Mouse (Mus musculus): ENCODE measurements around the gene Oas3. TPM values are rescaled to one million over a fixed set of nuclear protein-coding genes. Genes with fewer than 3 reads are reported as not detected.
A peak's percentile ranks its signal among the peaks of the same experiment; 100 is the strongest.

The Oas3 gene
- polyA plus RNA-seq, 1 experiment = 2.3 TPM

GRCm38 (mm10) chr5:120779922-120780321 is 2.5 kb upstream of the Oas3 start:
- peak; percentile 3 for DNase-seq
- TF ChIP-seq POLR2A (IDR thresholded peaks at IDR 0.05; ENCODE audit: low read depth, low read length) (no peak), CTCF (conservative IDR thresholded peaks at IDR 0.05; ENCODE audit: insufficient read depth, insufficient read length, low read depth, low read length) (no peak)

GRCm38 (mm10) chr5:120778941-120779340 is 1.5 kb upstream of the Oas3 start:
- no peaks in the 10 kb centered on the region for H3K27me3 ChIP-seq (replicated peaks; ENCODE audit: control insufficient read depth, insufficient read depth, low read length)
- no peak for DNase-seq
- H3K36me3 ChIP-seq (ENCODE audit: control insufficient read depth, insufficient read depth, low read length) = no peaks in the 10 kb centered on the region
- no peak for TF ChIP-seq CTCF (conservative IDR thresholded peaks at IDR 0.05; ENCODE audit: insufficient read depth, insufficient read length, low read depth, low read length)
- no peak for TF ChIP-seq POLR2A (IDR thresholded peaks at IDR 0.05; ENCODE audit: low read depth, low read length)
- 74% methylated on average over 2 of the region's 2 CpGs for WGBS
- H3K4me1 ChIP-seq (ENCODE audit: control insufficient read depth, insufficient read depth, low read length) = no peaks in the 10 kb centered on the region
- no peak overlapping the region for H3K27ac ChIP-seq (ENCODE audit: insufficient read depth, low read depth, low read length)
- H3K4me3 ChIP-seq (ENCODE audit: insufficient read depth, low read depth, low read length) = no peak overlapping the region

More at GRCm38 (mm10) chr5:120779922-120780321, 2.5 kb upstream of the Oas3 start:
- no peaks in the 10 kb centered on the region for H3K4me1 ChIP-seq (ENCODE audit: control insufficient read depth, insufficient read depth, low read length)
- H3K27me3 ChIP-seq (replicated peaks; ENCODE audit: control insufficient read depth, insufficient read depth, low read length) = no peaks in the 10 kb centered on the region
- H3K27ac ChIP-seq (ENCODE audit: insufficient read depth, low read depth, low read length) = no peak overlapping the region
- H3K36me3 ChIP-seq (ENCODE audit: control insufficient read depth, insufficient read depth, low read length) = no peaks in the 10 kb centered on the region
- no peak overlapping the region for H3K4me3 ChIP-seq (ENCODE audit: insufficient read depth, low read depth, low read length)
- WGBS = 46% methylated on average over 3 of the region's 3 CpGs

GRCm38 (mm10) chr5:120776801-120777200 is 660 bp downstream of the Oas3 start:
- H3K36me3 ChIP-seq (ENCODE audit: control insufficient read depth, insufficient read depth, low read length) = no peaks in the 10 kb centered on the region
- no peak for DNase-seq
- H3K27ac ChIP-seq (ENCODE audit: insufficient read depth, low read depth, low read length) = no peak overlapping the region
- no peaks in the 10 kb centered on the region for H3K4me1 ChIP-seq (ENCODE audit: control insufficient read depth, insufficient read depth, low read length)
- H3K27me3 ChIP-seq (replicated peaks; ENCODE audit: control insufficient read depth, insufficient read depth, low read length) = no peaks in the 10 kb centered on the region
- H3K4me3 ChIP-seq (ENCODE audit: insufficient read depth, low read depth, low read length) = no peak overlapping the region
- 79% methylated on average over 5 of the region's 5 CpGs for WGBS
- no peak for TF ChIP-seq POLR2A (IDR thresholded peaks at IDR 0.05; ENCODE audit: low read depth, low read length)

- H3K4me3 ChIP-seq (ENCODE audit: insufficient read depth, low read depth, low read length) = no peak overlapping the region
- DNase-seq = no peak
- H3K27ac ChIP-seq (ENCODE audit: insufficient read depth, low read depth, low read length) = no peak overlapping the region
- H3K4me1 ChIP-seq (ENCODE audit: control insufficient read depth, insufficient read depth, low read length) = no peaks in the 10 kb centered on the region
- WGBS = 78% methylated on average over 14 of the region's 14 CpGs
- no peaks in the 10 kb centered on the region for H3K27me3 ChIP-seq (replicated peaks; ENCODE audit: control insufficient read depth, insufficient read depth, low read length)
- H3K36me3 ChIP-seq (ENCODE audit: control insufficient read depth, insufficient read depth, low read length) = no peaks in the 10 kb centered on the region
- no peak for TF ChIP-seq POLR2A (IDR thresholded peaks at IDR 0.05; ENCODE audit: low read depth, low read length)
- TF ChIP-seq CTCF (conservative IDR thresholded peaks at IDR 0.05; ENCODE audit: insufficient read depth, insufficient read length, low read depth, low read length) = no peak
Observed at GRCm38 (mm10) chr5:120775287-120775985, 2.0 kb downstream of the Oas3 start.

GRCm38 (mm10) chr5:120769396-120769795 is 8.1 kb downstream of the Oas3 start:
- Histone ChIP-seq H3K4me3 (ENCODE audit: insufficient read depth, low read depth, low read length) (no peak overlapping the region), H3K27ac (ENCODE audit: insufficient read depth, low read depth, low read length) (no peak overlapping the region), H3K36me3 (ENCODE audit: control insufficient read depth, insufficient read depth, low read length) (no peaks in the 10 kb centered on the region), H3K27me3 (replicated peaks; ENCODE audit: control insufficient read depth, insufficient read depth, low read length) (no peaks in the 10 kb centered on the region), H3K4me1 (ENCODE audit: control insufficient read depth, insufficient read depth, low read length) (no peaks in the 10 kb centered on the region)
- 75% methylated on average over 3 of the region's 3 CpGs for WGBS
- TF ChIP-seq POLR2A (IDR thresholded peaks at IDR 0.05; ENCODE audit: low read depth, low read length) = no peak
- no peak for TF ChIP-seq CTCF (conservative IDR thresholded peaks at IDR 0.05; ENCODE audit: insufficient read depth, insufficient read length, low read depth, low read length)
- DNase-seq = no peak

- 70% methylated on average over 8 of the region's 8 CpGs for WGBS
- TF ChIP-seq POLR2A (IDR thresholded peaks at IDR 0.05; ENCODE audit: low read depth, low read length) = no peak
- TF ChIP-seq CTCF (conservative IDR thresholded peaks at IDR 0.05; ENCODE audit: insufficient read depth, insufficient read length, low read depth, low read length) = no peak
- no peaks in the 10 kb centered on the region for H3K36me3 ChIP-seq (ENCODE audit: control insufficient read depth, insufficient read depth, low read length)
- H3K27ac ChIP-seq (ENCODE audit: insufficient read depth, low read depth, low read length) = no peak overlapping the region
- H3K4me1 ChIP-seq (ENCODE audit: control insufficient read depth, insufficient read depth, low read length) = no peaks in the 10 kb centered on the region
- no peak overlapping the region for H3K4me3 ChIP-seq (ENCODE audit: insufficient read depth, low read depth, low read length)
- DNase-seq = no peak
- H3K27me3 ChIP-seq (replicated peaks; ENCODE audit: control insufficient read depth, insufficient read depth, low read length) = no peaks in the 10 kb centered on the region
Observed at GRCm38 (mm10) chr5:120765010-120765409, 12.5 kb downstream of the Oas3 start.

- no peak overlapping the region for H3K27ac ChIP-seq (ENCODE audit: insufficient read depth, low read depth, low read length)
- no peak for TF ChIP-seq CTCF (conservative IDR thresholded peaks at IDR 0.05; ENCODE audit: insufficient read depth, insufficient read length, low read depth, low read length)
- TF ChIP-seq POLR2A (IDR thresholded peaks at IDR 0.05; ENCODE audit: low read depth, low read length) = no peak
- no peaks in the 10 kb centered on the region for H3K4me1 ChIP-seq (ENCODE audit: control insufficient read depth, insufficient read depth, low read length)
- no peaks in the 10 kb centered on the region for H3K36me3 ChIP-seq (ENCODE audit: control insufficient read depth, insufficient read depth, low read length)
- 40% methylated on average over 6 of the region's 6 CpGs for WGBS
- no peak overlapping the region for H3K4me3 ChIP-seq (ENCODE audit: insufficient read depth, low read depth, low read length)
- no peak for DNase-seq
- H3K27me3 ChIP-seq (replicated peaks; ENCODE audit: control insufficient read depth, insufficient read depth, low read length) = no peaks in the 10 kb centered on the region
Observed at GRCm38 (mm10) chr5:120761901-120762300, 15.6 kb downstream of the Oas3 start.

Measured in kidney, adult 2 months (tissue).